Comparison of ENCODE assay signal across 8 mouse cellular contexts in genomic region chr3:121261939-121262520, GRCm38 (mm10). TPM values are rescaled to one million over a fixed set of nuclear protein-coding genes. Genes with fewer than 3 reads are reported as not detected.
DNase-seq lines count a peak whose midpoint lies in the region; ATAC-seq and TF ChIP-seq lines count a peak whose summit lies in the region.

No protein-coding gene starts in this region.

- peak overlapping the region; percentile 99 for H3K9ac ChIP-seq in liver, embryonic 12.5 days

- ATAC-seq in liver, embryonic 12.5 days, result no peak
- ATAC-seq in megakaryocyte-erythroid progenitor cell, adult 5-6 weeks (replicated peaks; ENCODE audit: low FRiP score, low TSS enrichment, poor library complexity, severe bottlenecking), result no peak

- H3K4me1 ChIP-seq in thymus, adult 2 months (replicated peaks; ENCODE audit: control insufficient read depth, insufficient read depth, low read length), result peaks cover 21% of the 10 kb centered on the region
- peaks cover 80% of the 10 kb centered on the region for H3K4me1 ChIP-seq in liver, embryonic 12.5 days

- DNase-seq in cerebellum, adult 9-10 months, result peak; percentile 66
- no peak for DNase-seq in cerebellum, adult 9-11 months
- no peak for DNase-seq in thymus, adult 2 months
- DNase-seq in thymus, postnatal 36 days, result no peak
- peak; percentile 13 for DNase-seq in yolk sac, embryonic 10.5 days (ENCODE audit: low spot score)
- DNase-seq in T-cell, adult 2 months (ENCODE audit: low spot score), result no peak

- no peaks in the 10 kb centered on the region for H3K36me3 ChIP-seq in thymus, adult 2 months (ENCODE audit: control insufficient read depth, insufficient read depth, low read length)
- H3K36me3 ChIP-seq in liver, embryonic 12.5 days, result peaks cover 27% of the 10 kb centered on the region

- H3K9me3 ChIP-seq in liver, embryonic 12.5 days (replicated peaks), result no peaks in the 10 kb centered on the region

- H3K4me3 ChIP-seq in thymus, adult 2 months (ENCODE audit: control insufficient read depth, insufficient read depth, low read length), result peak overlapping the region; percentile 54
- H3K4me3 ChIP-seq in liver, embryonic 12.5 days, result peak overlapping the region; percentile 96

- H3K4me2 ChIP-seq in liver, embryonic 12.5 days, result peak overlapping the region; percentile 97

- H3K27me3 ChIP-seq in thymus, adult 2 months (ENCODE audit: control insufficient read depth, insufficient read depth, low read length), result peaks cover 12% of the 10 kb centered on the region
- H3K27me3 ChIP-seq in liver, embryonic 12.5 days (replicated peaks), result peaks cover 12% of the 10 kb centered on the region; the same call in 1 of the 2 replicates

- WGBS in thymus, adult 2 months, result 23% methylated on average over 21 of the region's 21 CpGs
- 4% methylated on average over 21 of the region's 21 CpGs for WGBS in liver, embryonic 12.5 days (ENCODE audit: insufficient replicate concordance)

- TF ChIP-seq POLR2A in thymus, adult 2 months (IDR thresholded peaks at IDR 0.05; ENCODE audit: control insufficient read depth, extremely low read depth, insufficient read depth, low read length, poor library complexity), result no peak

- H3K27ac ChIP-seq in thymus, adult 2 months (ENCODE audit: control insufficient read depth, insufficient read depth, low read length), result no peak overlapping the region
- peak overlapping the region; percentile 95 for H3K27ac ChIP-seq in liver, embryonic 12.5 days

- TF ChIP-seq CTCF in thymus, adult 2 months (IDR thresholded peaks at IDR 0.05; ENCODE audit: borderline replicate concordance, control insufficient read depth, extremely low read depth, insufficient read depth, low read length, poor library complexity), result no peak

RNA-seq across cellular contexts. Expression of gene Tmem56, which starts 20.9 kb away (rescaled TPM):
- polyA plus RNA-seq in thymus, adult 2 months (2012; rRNA removed), result 0.18 and 0.20 TPM in 2 replicates
- polyA plus RNA-seq in liver, embryonic 12.5 days (2016; fragmentation: Nextera tagmentation; extraction: Ambion mirVana), result 29.8 and 32.2 TPM in 2 replicates
- 47.9 and 54.0 TPM in 2 replicates for total RNA-seq in megakaryocyte-erythroid progenitor cell, adult 5-6 weeks (2014; fragmentation: Nextera tagmentation)
- total RNA-seq in megakaryocyte-erythroid progenitor cell, adult 5-6 weeks (2017), result 22.1 and 29.1 TPM in 2 replicates

RNA-seq across cellular contexts. Expression of gene Alg14, which starts 29.5 kb away (rescaled TPM):
- 11.8 and 14.5 TPM in 2 replicates for polyA plus RNA-seq in thymus, adult 2 months (2012; rRNA removed)
- polyA plus RNA-seq in liver, embryonic 12.5 days (2016; fragmentation: Nextera tagmentation; extraction: Ambion mirVana), result 18.1 and 20.0 TPM in 2 replicates
- 14.1 and 23.4 TPM in 2 replicates for total RNA-seq in megakaryocyte-erythroid progenitor cell, adult 5-6 weeks (2014; fragmentation: Nextera tagmentation)
- total RNA-seq in megakaryocyte-erythroid progenitor cell, adult 5-6 weeks (2017), result 8.4 and 18.8 TPM in 2 replicates

Comparison
In these comparisons a context has a peak if more than half of its experiments do, and no peak if none do; other contexts are left out.
1. DNase-seq: peak in cerebellum, adult 9-10 months (single experiment) and yolk sac, embryonic 10.5 days (single experiment); none in cerebellum, adult 9-11 months (single experiment), thymus, adult 2 months (single experiment), thymus, postnatal 36 days (0 of 2) and T-cell, adult 2 months (single experiment).
2. RNA of gene Tmem56, which starts 20.9 kb away (polyA plus RNA-seq): 29.8 to 32.2 TPM in liver, embryonic 12.5 days; 0.18 to 0.20 TPM in thymus, adult 2 months; every median in the first group is over 10 times any median in the second.